Mouse (Mus musculus) macrophage (primary cell): ENCODE results near the gene Cygb. TPM values are rescaled to one million over a fixed set of nuclear protein-coding genes. Genes with fewer than 3 reads are reported as not detected.
A peak's percentile ranks its signal among the peaks of the same experiment; 100 is the strongest.
"Not testable (repeated sequence)": the region's sequence is repeated elsewhere in the genome, so short reads cannot be mapped to it uniquely, and the experiment has no call there.

Experiments used
- H3K27ac ChIP-seq: fragments of 350-480 bp; formaldehyde crosslinking; 2 replicates; pipeline ENCODE4 v1.9.0; 2021
- H3K36me3 ChIP-seq: fragments of 350-480 bp; formaldehyde crosslinking; 2 replicates; pipeline ENCODE4 v1.9.0; 2021; ENCODE audit errors: inconsistent target
- H3K4me3 ChIP-seq: fragments of 350-480 bp; formaldehyde crosslinking; 2 replicates; pipeline ENCODE4 v1.9.0; 2021; ENCODE audit errors: inconsistent target
- H3K79me2 ChIP-seq: fragments of 350-480 bp; formaldehyde crosslinking; 2 replicates; pipeline ENCODE4 v1.9.0; 2021; ENCODE audit errors: inconsistent target
- WGBS: methylation state at CpG from one replicate; pipeline ENCODE4 v1.1.7; 2026; ENCODE audit warnings: inconsistent platforms; ENCODE audit not compliant: missing documents; 5-methylcytosine and 5-hydroxymethylcytosine counted together
- polyA plus RNA-seq: library from polyadenylated mRNA; stranded (reverse); fragments of 250-400 nt; gene quantifications from 3 replicates; pipeline ENCODE4 v1.2.4, GENCODE M21; 2018; ENCODE audit warnings: inconsistent platforms

The Cygb gene
- polyA plus RNA-seq, 1 experiment from 2014 or later, result not detected

DNA sequence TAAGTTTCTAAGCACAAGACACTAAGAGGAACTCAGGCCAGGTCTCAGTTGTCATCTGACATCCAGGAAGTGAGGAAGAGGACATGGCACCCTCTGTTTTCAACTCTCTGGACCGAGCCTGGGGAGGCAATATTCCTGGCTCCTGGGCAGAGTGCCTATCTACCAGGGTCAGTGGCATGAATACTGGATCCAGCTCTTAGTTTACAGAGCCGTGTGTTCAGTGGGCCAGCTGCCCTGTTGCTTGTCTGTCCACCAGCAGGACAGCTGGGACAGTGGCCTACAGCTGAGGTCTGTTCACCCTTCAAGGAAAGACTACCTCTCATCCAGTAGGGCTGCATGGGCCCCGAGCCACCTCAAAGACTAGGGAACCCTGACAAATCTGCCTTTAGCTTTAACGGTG, 27.0 kb upstream of the Cygb start:
- H3K79me2 ChIP-seq, result no peaks in the 10 kb centered on the region
- WGBS, result 83% methylated on average over 4 of the region's 4 CpGs

DNA sequence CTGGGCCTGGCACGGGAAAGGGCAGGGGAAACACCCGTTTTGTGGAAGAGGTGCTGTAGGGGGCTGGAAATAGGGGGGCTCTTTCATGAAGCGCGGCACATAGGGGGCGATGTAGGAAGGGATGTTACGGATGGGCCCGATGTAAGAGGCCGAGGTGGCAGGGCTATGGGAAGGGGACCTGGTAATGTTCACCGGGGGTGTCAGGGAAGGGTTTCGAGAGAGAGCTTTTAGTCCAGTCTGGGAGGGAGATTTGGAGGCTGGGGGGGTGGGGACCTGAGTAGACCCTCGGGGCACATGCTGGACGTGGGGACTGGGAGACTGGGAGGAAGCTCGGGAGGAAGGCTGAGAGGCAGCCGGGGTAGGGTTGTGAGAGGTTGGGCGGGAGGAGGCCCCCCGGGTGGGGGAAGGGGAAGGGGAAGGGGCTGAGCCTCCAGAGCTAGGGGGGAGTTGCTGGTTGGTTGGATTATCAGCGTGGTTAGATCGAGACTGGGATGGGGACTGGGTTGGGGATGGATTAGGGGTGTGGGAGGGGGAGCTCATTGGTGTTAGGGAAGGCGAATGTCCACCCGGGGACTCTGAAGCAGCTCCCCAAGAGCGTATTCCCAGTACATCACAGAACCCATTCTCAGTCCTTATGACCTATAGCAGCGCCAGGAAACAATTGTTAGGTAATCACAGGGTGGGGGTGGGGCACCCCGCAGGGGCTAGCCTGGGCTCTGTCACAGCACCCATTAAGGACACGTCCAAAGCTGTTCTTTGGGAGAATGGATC, 26.4 kb upstream of the Cygb start:
- Histone ChIP-seq H3K4me3 (no peak overlapping the region), H3K36me3 (peaks cover 22% of the 10 kb centered on the region; the same call in 1 of the 2 replicates), H3K27ac (no peak overlapping the region), H3K79me2 (no peaks in the 10 kb centered on the region)
- 85% methylated on average over 23 of the region's 24 CpGs for WGBS

More for the DNA sequence above, 27.0 kb upstream of the Cygb start:
- no peak overlapping the region for H3K4me3 ChIP-seq
- H3K36me3 ChIP-seq, result peaks cover 16% of the 10 kb centered on the region; the same call in 1 of the 2 replicates
- no peak overlapping the region for H3K27ac ChIP-seq

DNA sequence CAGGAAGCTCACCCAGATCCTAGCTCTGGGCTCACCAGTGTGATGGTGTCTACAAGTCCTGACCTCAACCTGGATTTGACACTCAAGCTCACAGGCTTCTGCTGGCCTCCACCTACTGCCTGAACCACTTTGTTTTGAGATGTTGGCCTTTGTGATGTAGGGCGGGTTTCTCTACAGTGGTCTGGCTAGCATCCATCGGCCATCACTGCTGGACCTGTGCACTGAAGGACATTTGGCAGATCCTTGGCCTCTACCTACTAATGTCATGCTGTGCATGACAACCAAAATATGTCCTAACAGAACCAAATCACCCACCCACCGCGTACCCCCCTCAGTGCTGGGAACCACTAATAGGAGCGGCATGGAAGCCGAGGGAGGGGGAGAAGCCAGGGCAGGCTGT, 25.0 kb upstream of the Cygb start:
- no peak overlapping the region for H3K4me3 ChIP-seq
- peaks cover 35% of the 10 kb centered on the region; the same call in 1 of the 2 replicates for H3K36me3 ChIP-seq
- 94% methylated on average over 6 of the region's 6 CpGs for WGBS
- H3K79me2 ChIP-seq, result peaks cover 4% of the 10 kb centered on the region; the same call in 1 of the 2 replicates
- no peak overlapping the region for H3K27ac ChIP-seq

DNA sequence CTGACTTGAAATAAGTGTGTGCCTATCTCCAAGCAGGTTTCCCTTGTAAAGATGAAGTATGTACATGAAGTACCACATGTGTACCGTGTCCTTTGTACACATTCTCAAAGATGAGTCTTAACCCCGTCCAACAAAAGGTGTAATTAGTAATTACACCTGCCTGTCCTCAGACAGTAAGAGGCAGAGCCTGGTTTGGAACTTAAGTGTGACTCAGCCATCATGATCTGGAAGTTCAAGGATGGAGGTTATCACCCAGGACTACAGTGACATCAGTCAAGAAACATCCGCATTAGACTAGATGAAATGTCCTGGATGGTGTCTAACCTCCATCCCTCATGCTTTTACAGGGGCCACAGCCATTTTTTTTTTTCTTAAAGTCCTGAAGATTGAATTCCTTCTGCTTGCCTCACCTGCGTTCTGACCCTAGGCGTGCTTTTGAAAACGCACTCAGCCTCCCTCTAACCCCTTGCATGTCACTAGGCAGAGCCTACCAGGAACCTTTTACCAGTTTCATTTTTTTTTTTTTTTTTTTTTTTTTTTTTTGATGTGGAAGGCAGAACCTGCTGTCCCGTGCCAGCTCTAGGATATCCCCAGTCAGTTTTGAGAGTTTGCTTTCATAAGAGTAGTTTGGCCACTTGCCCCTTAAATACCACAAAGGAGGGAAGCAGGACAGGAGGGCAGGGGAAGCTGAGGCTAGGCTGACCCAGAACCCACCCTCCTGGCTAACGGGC, 23.8 kb upstream of the Cygb start:
- Histone ChIP-seq H3K4me3 (no peak overlapping the region), H3K36me3 (peaks cover 47% of the 10 kb centered on the region; the same call in 1 of the 2 replicates), H3K27ac (no peak overlapping the region), H3K79me2 (peaks cover 16% of the 10 kb centered on the region)
- WGBS, result 81% methylated on average over 8 of the region's 8 CpGs

DNA sequence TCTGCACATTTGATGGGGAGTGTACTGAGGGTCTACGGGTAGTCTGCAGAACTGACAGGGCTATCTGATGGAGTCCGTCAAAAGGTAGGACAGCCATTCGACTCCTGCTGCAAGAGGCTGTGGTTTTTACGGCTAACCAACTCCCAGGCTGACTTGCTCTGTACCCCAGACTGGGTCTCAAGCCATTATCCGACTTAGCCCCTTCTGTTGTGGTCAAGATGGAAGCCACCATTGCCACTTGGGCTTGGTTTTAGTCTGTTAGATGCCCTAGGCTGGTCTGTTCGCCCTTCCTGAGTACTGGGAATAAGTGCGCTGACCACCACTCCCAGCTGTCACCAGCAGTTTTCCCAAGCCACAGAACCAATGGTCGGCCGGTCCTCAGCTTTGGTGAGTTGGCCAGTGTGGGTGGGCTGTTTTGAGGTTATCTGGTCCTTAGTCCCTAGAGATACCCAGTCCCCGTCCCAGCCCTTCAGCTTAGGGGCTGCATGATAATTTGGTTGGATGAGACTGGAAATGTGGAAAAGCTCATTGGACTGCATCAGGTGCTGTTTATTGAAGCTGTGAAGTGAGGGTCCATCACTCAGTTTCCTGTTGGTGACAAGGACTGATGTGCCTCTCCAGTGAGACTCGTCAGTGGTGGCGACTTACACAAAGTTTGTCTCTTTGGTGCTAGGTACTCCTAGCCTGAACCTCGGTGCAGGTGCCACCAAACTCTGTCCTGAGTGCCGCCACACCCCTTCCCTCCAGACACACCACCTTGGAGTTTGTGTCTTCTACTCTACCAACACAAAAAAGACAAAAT, 22.3 kb upstream of the Cygb start:
- 91% methylated on average over 14 of the region's 14 CpGs for WGBS
- Histone ChIP-seq H3K36me3 (peaks cover 47% of the 10 kb centered on the region; the same call in 1 of the 2 replicates), H3K27ac (no peak overlapping the region), H3K79me2 (peaks cover 29% of the 10 kb centered on the region), H3K4me3 (no peak overlapping the region)

DNA sequence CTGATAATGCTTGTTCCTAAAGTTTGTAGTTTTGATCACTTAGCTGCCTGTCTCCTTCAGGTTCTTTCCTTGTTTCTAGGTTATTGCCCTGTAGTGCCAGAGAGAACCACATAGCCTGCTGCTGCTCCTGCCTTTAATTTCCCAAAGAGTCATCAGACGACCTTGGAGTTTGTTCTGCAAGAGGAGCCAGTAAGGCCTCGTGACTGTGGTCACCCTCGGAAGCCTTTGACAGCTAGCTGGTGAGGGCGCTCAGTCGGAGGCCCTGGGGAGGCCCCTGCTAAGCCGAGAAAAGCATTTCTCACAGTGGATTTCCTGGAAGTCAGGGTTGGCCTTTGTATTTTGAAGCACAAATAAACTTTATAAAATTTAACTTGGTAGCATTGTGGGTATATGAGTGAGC, 21.3 kb upstream of the Cygb start:
- H3K4me3 ChIP-seq, H3K27ac ChIP-seq: not testable (repeated sequence)
- 77% methylated on average over 6 of the region's 6 CpGs for whole genome bisulfite sequencing
- peaks cover 29% of the 10 kb centered on the region for H3K79me2 ChIP-seq
- peaks cover 47% of the 10 kb centered on the region; the same call in 1 of the 2 replicates for H3K36me3 ChIP-seq

DNA sequence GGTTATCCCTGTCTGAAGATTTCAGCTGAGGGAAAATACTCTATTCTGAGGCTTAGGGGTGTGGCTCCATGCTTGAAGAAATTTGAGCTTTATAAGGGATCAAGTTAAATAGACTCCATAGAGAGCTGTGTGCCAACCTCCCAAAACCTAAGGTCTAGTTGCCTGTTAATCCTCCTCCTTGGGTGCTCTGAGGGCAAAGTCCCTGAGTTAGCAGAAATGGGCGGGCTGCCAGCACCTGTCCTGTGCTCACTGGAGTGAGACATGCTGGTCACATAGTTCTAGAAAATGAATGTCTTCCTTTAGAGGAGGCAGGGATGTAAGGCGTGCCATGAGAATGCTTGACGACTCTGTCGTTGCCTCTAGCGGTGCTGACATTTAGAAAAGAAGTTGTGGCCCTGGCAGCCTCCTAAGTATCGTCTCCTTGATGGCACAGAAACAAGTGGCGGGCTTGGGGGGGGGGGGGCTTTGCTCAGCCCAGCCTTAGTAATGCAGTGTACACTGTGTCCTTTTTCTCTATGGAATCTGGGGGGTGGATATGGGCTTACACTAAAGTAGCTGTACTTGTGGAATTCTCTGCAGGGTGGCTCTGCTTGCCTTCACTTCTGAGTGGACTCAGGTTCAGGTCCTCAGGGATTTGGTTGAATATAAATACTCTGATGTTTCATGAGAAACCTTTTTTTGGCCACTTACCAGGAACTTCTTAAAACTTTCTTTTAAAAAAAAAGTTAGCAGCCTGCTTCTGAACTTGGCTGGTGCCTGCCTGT, 20.7 kb upstream of the Cygb start:
- WGBS, result 98% methylated on average over 6 of the region's 7 CpGs
- H3K27ac ChIP-seq, result no peak overlapping the region
- peaks cover 47% of the 10 kb centered on the region; the same call in 1 of the 2 replicates for H3K36me3 ChIP-seq
- no peak overlapping the region for H3K4me3 ChIP-seq
- H3K79me2 ChIP-seq, result peaks cover 29% of the 10 kb centered on the region

DNA sequence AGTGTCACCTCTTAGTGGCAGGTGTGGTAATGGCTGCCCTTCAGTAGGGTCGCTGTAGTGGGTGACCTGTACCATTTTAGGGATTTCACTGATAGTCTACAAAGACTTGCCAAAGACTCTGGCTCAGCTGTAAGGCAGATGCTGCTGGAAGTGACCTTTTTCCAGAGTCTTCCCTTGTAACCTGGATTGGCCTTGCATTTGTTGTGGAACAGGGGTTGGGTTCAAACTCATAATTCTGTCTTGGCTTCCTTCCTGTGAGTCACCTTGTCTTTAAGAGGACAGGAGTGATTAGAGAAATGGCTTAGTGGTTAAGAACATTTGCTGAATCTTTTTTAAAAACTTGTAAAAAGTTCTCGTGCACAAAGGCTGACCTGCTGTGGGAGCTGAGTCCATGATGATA, 19.3 kb upstream of the Cygb start:
- WGBS, result 100% methylated on average over 2 of the region's 2 CpGs
- Histone ChIP-seq H3K36me3 (peaks cover 47% of the 10 kb centered on the region; the same call in 1 of the 2 replicates), H3K27ac (no peak overlapping the region), H3K79me2 (peaks cover 29% of the 10 kb centered on the region), H3K4me3 (no peak overlapping the region)

DNA sequence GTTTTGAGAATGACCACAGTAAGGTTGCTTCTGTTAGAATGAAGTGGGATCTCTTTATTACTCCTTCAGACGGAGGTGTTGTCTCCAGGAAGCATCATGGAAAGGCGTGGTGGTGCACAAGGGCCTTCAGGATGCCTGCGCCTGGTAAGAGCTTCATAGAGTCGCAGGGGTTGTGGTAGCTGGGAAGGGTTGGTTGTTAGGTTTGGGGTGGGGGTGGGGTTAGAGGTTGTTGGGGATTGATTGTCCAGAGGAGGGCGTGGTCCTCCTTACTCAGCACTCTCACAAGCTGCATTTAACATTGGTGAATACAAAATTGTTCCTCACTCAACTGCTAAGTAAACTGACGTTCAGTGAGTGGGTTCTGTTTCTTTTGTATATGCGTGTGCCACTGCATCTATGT, 18.5 kb upstream of the Cygb start:
- 0 out of 2 replicates have a peak overlapping the region, but pooled peaks have one; percentile 50 for H3K27ac ChIP-seq
- 20% methylated on average over 7 of the region's 7 CpGs for WGBS
- peaks cover 29% of the 10 kb centered on the region for H3K79me2 ChIP-seq
- peak overlapping the region; percentile 95 for H3K4me3 ChIP-seq
- peaks cover 46% of the 10 kb centered on the region; the same call in 1 of the 2 replicates for H3K36me3 ChIP-seq

DNA sequence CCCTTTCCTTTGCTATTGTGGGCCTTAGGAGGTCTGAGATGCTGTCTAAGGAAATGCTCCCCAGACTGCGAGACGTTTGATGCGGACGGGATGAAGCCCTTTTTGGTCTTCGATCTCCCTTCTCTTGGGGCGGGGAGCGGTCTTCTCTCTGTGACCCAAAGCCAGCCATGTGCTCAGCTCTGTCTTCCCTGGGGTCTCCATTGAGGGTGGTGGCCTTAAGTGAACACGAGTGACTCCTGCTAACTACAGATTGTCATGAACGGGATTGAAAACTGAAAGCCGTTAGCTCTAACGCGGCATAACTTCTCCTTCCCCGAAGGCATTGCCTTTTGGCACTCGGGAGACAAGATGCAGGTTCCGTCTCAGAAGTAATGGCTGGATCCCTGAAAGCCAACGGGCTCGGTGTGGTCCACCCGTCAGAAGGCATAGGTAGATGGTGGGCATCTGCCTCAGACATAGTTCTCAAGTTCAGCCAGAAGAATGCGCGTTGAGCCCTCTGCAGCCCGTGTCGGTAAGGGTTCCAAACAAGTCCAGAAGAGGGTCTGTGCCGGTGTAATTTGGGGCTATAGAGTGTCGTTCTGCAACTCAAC, 17.8 kb upstream of the Cygb start:
- WGBS, result under 1% methylated on average over 24 of the region's 24 CpGs
- Histone ChIP-seq H3K79me2 (peaks cover 29% of the 10 kb centered on the region), H3K36me3 (peaks cover 39% of the 10 kb centered on the region; the same call in 1 of the 2 replicates), H3K27ac (peak overlapping the region; percentile 50), H3K4me3 (peak overlapping the region; percentile 95)

DNA sequence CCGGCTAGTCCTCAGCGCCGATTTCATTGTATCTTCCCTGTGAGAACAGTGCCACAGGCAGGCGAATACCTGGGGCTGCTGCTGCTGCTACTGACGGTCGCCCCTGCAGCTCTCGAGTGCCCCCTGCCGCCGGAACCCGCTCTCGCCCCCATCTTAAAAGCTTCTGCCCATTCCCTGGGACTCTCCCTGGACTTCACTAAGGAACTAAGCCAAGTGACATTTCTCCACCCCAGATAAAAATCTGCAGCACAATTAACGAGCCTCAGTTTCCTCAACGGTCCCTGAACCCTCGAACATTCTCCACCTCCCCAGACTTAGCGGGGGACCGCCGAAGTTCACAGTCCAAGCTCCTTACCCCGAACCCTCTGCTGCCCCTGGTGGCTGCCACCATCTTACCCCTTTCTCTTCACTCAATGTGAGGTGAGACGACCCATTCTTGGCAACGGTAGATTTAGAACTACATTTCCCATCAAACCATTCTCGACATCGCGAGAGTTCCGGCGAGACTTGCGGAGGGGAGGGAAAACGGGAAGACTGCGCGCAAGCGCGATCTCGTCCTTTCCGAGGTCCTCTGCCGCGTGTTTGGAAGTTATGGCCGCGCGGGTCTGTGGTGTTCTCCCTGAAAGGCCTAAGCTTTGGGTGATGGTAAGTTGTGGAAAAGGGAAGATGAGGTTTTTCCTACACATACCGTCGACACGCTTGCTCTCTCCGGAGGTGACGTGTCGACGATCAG, 17.2 kb upstream of the Cygb start:
- WGBS, result under 1% methylated on average over 45 of the region's 45 CpGs
- H3K27ac ChIP-seq, result peak overlapping the region; percentile 50
- H3K4me3 ChIP-seq, result peak overlapping the region; percentile 95

DNA sequence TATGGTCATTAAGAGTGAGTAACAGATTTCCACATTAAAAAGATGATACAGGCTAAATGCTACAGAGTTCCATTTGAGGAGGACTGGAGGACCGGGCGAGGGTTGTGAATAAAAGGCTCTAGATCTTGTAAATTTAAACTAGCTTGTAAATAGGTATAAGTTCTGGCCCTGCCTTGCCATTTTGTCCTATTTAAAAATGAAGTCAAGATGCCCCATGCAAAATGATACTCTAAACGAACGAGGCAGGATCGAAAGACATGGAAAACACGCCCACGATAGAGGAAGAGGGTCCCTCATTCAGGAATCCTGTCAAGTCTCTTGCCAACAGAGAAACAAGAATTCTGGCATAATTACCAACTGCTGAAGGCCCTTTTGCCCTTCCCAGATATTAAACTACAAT, 16.3 kb upstream of the Cygb start:
- 95% methylated on average over 7 of the region's 7 CpGs for WGBS
- Histone ChIP-seq H3K79me2 (peaks cover 29% of the 10 kb centered on the region), H3K36me3 (peaks cover 24% of the 10 kb centered on the region; the same call in 1 of the 2 replicates), H3K27ac (no peak overlapping the region), H3K4me3 (no peak overlapping the region)

More for the DNA sequence above, 17.2 kb upstream of the Cygb start:
- Histone ChIP-seq H3K36me3 (peaks cover 33% of the 10 kb centered on the region; the same call in 1 of the 2 replicates), H3K79me2 (peaks cover 29% of the 10 kb centered on the region)
